Mouse (Mus musculus) neural tube, embryonic 14.5 days (tissue): ENCODE measurements around the gene Sys1. TPM values are rescaled to one million over a fixed set of nuclear protein-coding genes. Genes with fewer than 3 reads are reported as not detected.

Experiments
- ATAC-seq: fragments of 200-750 bp; cut with Nextera tagmentation; 2 replicates; pipeline ENCODE4 v1.8.0; 2017; ENCODE audit warnings: low read depth, mild to moderate bottlenecking, moderate TSS enrichment, moderate library complexity
- H3K27ac ChIP-seq: fragments of 300-500 bp; sonication (generic); 2 replicates; pipeline ENCODE4 v1.5.1; 2014; ENCODE audit warnings: low read depth, mild to moderate bottlenecking, control low read depth, low read length, moderate library complexity, mixed read lengths
- H3K27me3 ChIP-seq: fragments of 300-500 bp; sonication (generic); 2 replicates; pipeline ENCODE4 v1.6.1; 2014; ENCODE audit warnings: low read length; ENCODE audit not compliant: control insufficient read depth, insufficient read depth
- H3K36me3 ChIP-seq: fragments of 300-500 bp; sonication (generic); 2 replicates; pipeline ENCODE4 v1.6.1; 2014; ENCODE audit warnings: low read length, mixed read lengths; ENCODE audit not compliant: control insufficient read depth, insufficient read depth
- H3K4me1 ChIP-seq: fragments of 300-500 bp; sonication (generic); 2 replicates; pipeline ENCODE4 v1.6.1; 2014; ENCODE audit warnings: low read length; ENCODE audit not compliant: control insufficient read depth, insufficient read depth
- H3K4me2 ChIP-seq: fragments of 300-500 bp; sonication (generic); 2 replicates; pipeline ENCODE4 v1.6.1; 2014; ENCODE audit warnings: mild to moderate bottlenecking, low read depth, low read length, control low read depth
- H3K4me3 ChIP-seq: fragments of 300-500 bp; sonication (generic); 2 replicates; pipeline ENCODE4 v1.5.1; 2014; ENCODE audit warnings: low read depth, low read length, control low read depth, mixed read lengths
- H3K9ac ChIP-seq: fragments of 300-500 bp; sonication (generic); replicated peaks from 2 replicates; pipeline ENCODE4 v1.6.1; 2014; ENCODE audit warnings: low read depth, mild to moderate bottlenecking, control low read depth, low read length, mixed read lengths
- H3K9me3 ChIP-seq: fragments of 300-500 bp; sonication (generic); 2 replicates; pipeline ENCODE4 v1.6.1; 2016; ENCODE audit warnings: low read length; ENCODE audit not compliant: control insufficient read depth
- WGBS: fragments of 180-500 bp; shearing (Covaris S2); extraction: QIAGEN DNeasy Blood & Tissue Kit; methylation state at CpG from one replicate; pipeline ENCODE4 v1.1.7; 2014; 5-methylcytosine and 5-hydroxymethylcytosine counted together
- polyA plus RNA-seq: library from polyadenylated mRNA; unstranded; fragments of >200 nt; fragmentation: Nextera tagmentation; extraction: Ambion mirVana; gene quantifications from 2 replicates; pipeline ENCODE4 v1.2.1, GENCODE M21; 2014

The Sys1 gene
- polyA plus RNA-seq, 1 experiment from 2014 or later = 96.3 TPM

DNA sequence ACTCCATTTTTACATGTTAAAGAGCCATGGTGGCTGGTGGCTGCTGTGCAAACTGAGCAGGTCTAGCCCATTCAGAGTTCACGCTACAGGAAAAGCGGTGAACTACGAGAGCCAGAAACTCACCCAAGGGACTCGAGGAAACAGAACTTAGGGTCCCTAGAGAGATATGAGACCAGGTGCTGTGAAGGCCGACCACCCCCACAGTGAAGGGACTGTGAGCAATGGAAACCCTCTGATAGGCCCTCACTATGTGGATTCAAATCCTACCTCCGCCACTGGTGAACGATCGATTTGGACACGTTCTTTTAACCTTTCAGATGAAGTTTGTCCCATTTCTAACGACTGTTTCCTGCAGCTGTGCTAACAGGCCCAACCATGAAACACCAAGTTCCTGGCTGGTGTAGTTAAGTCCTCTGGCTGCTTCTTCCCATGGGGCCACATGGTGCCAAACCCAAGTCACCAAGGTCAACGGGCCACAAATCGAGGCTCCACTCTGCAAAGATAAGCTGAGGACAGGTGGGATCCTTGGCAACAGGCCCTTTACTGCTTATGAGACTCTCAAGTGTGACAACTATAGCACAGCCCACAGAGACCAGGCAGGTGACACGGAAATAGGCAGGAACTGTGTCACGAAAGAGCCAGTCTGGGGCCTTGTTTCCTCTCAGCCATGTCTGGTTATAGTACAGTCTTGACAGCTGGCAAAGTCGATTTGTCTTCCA lies 33.9 kb upstream of the Sys1 start:
- 93% methylated on average over 15 of the region's 15 CpGs for WGBS
- Histone ChIP-seq H3K27ac (no peak overlapping the region), H3K4me1 (no peaks in the 10 kb centered on the region), H3K9ac (no peak overlapping the region), H3K36me3 (no peaks in the 10 kb centered on the region), H3K27me3 (no peaks in the 10 kb centered on the region), H3K4me3 (no peak overlapping the region), H3K4me2 (no peak overlapping the region), H3K9me3 (no peaks in the 10 kb centered on the region)
- ATAC-seq = no peak

DNA sequence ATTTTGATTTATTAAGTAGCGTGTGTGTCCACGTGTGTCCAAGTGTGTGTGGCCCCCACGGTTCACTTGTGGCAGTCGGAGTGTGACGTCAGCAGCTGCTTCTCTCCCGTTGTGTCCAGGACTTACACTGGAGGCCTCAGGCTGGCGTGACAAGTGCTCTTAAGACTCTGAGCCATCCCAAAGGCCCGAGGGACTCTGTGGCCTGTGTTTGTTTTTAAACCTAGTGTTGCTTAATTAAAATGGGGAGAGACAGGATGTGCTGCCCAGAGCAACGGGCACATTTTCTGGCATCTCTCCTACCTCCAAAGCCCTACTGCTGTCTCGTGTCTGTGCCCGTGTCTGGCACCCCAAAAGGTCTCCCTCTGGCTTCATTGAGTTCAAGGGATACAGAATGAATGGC lies 33.3 kb upstream of the Sys1 start:
- Histone ChIP-seq H3K4me2 (no peak overlapping the region), H3K9me3 (no peaks in the 10 kb centered on the region), H3K27me3 (no peaks in the 10 kb centered on the region), H3K27ac (no peak overlapping the region), H3K9ac (no peak overlapping the region), H3K4me3 (no peak overlapping the region), H3K4me1 (no peaks in the 10 kb centered on the region), H3K36me3 (no peaks in the 10 kb centered on the region)
- WGBS = 89% methylated on average over 11 of the region's 11 CpGs
- no peak for ATAC-seq

DNA sequence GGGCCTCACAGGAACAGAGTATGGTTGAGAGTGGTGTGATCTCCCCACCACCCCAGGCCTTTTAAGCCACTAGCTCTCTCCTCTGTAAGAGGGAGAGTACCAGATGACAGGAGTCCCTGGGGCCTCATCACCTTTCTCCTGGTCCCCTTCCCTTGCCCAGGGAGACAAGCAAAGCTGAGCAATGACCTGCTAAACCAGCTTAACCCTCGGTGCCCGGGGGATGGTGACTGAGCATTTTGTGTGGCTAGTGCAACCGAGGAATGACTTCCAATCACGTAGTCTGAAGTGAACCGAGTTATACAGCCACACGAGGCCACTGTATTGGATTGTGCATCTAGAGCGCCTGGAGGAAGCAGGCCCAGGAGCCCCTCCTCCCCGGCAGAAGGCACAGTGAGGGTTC lies 32.4 kb upstream of the Sys1 start:
- Histone ChIP-seq H3K4me1 (no peaks in the 10 kb centered on the region), H3K9ac (no peak overlapping the region), H3K9me3 (no peaks in the 10 kb centered on the region), H3K36me3 (no peaks in the 10 kb centered on the region), H3K27ac (no peak overlapping the region), H3K27me3 (no peaks in the 10 kb centered on the region), H3K4me3 (no peak overlapping the region), H3K4me2 (no peak overlapping the region)
- ATAC-seq = no peak
- 86% methylated on average over 8 of the region's 8 CpGs for WGBS

DNA sequence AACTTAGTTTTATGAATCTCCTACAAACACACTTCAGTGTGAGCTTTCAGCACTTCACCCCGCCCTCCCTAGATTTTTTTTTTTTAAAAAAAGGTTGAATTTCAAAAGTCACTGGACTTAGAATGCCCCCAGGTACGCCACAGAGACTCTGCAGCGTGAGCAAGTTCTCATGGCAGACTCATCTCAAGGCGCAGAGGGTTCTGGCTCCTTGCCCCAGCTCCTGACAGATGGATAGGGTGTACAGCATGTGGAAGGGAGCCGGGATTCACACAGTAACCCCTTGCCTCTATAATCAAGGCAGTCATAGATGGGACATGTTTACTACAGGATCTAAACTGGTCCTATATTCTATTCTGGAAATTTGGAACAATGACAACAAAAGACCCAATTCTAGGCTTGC lies 31.4 kb upstream of the Sys1 start:
- H3K4me1 ChIP-seq = no peaks in the 10 kb centered on the region
- H3K27me3 ChIP-seq = no peaks in the 10 kb centered on the region
- no peak overlapping the region for H3K4me3 ChIP-seq
- H3K36me3 ChIP-seq = no peaks in the 10 kb centered on the region
- H3K9ac ChIP-seq = no peak overlapping the region
- 89% methylated on average over 5 of the region's 5 CpGs for WGBS
- H3K4me2 ChIP-seq = no peak overlapping the region
- no peak for ATAC-seq
- H3K9me3 ChIP-seq = no peaks in the 10 kb centered on the region
- H3K27ac ChIP-seq = no peak overlapping the region

DNA sequence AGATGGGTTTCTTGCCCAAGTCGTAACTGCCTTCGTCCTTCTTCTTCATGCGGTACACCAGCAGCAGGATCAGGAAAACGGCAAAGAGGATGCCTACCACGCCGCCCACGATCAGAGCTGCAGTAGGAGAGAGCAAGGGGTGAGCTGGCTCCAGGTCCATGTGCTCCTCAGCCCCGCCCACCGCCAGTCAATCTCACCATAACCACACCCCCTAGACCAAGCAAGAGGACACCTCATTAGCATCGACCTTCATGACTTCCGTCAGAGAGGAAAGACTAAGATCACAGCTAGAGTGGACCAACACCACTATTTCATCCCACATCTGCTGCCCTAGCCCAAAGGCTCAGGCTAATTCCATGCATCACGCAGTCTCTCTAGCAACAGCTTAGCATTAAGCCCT lies 30.6 kb upstream of the Sys1 start:
- 31% methylated on average over 12 of the region's 12 CpGs for WGBS

DNA sequence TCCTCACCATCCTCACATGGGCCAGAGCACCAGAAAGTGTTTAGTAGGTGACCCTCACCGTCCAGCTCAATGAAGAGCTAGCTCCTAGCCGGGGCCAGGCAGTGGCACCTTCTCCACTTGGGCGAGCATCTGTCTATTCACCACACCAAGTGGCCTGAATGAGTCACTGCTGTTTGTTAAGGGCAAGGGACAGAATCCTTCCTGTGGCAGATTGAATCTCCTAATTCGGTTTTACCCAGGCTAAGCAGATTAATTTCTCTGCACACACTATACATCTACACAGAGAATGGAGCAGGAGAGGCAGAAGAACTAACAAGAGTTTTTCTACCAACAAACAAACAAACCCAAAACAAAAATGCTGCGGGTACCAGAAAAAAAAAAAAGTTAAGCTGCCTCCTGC lies 29.8 kb upstream of the Sys1 start:
- WGBS = 88% methylated on average over 5 of the region's 5 CpGs
- Histone ChIP-seq H3K27me3 (no peaks in the 10 kb centered on the region), H3K9ac (no peak overlapping the region), H3K4me3 (no peak overlapping the region), H3K36me3 (no peaks in the 10 kb centered on the region), H3K9me3 (no peaks in the 10 kb centered on the region), H3K27ac (no peak overlapping the region), H3K4me1 (no peaks in the 10 kb centered on the region), H3K4me2 (no peak overlapping the region)
- no peak for ATAC-seq

More for the DNA sequence above, 30.6 kb upstream of the Sys1 start:
- ATAC-seq = no peak
- no peak overlapping the region for H3K4me2 ChIP-seq
- H3K9ac ChIP-seq = no peak overlapping the region
- no peak overlapping the region for H3K4me3 ChIP-seq
- H3K4me1 ChIP-seq = no peaks in the 10 kb centered on the region
- no peak overlapping the region for H3K27ac ChIP-seq
- no peaks in the 10 kb centered on the region for H3K36me3 ChIP-seq
- no peaks in the 10 kb centered on the region for H3K27me3 ChIP-seq
- H3K9me3 ChIP-seq = no peaks in the 10 kb centered on the region

DNA sequence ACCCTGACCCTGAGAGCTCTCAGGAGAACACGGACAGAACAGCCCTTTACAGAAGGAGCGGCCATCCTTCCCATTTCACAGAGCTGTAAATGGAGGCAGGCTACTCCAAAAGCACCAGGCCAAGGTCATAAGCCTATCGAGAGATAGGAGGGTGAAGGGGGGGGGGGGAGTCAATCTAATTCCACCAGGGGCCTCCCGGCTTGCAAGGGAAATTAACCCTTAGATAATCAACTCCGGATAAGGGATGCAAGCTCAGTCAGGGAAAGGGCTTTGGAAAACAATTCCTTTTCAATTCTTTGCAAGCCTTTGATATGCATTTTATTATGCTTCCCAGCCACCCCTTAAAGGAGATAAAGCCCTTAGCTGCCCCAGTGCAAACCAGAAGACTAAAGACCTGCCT lies 28.3 kb upstream of the Sys1 start:
- Histone ChIP-seq H3K9me3 (no peaks in the 10 kb centered on the region), H3K4me3 (no peak overlapping the region), H3K27me3 (no peaks in the 10 kb centered on the region), H3K27ac (no peak overlapping the region), H3K4me2 (no peak overlapping the region), H3K36me3 (no peaks in the 10 kb centered on the region), H3K4me1 (no peaks in the 10 kb centered on the region), H3K9ac (no peak overlapping the region)
- WGBS = 24% methylated on average over 5 of the region's 5 CpGs
- ATAC-seq = no peak

DNA sequence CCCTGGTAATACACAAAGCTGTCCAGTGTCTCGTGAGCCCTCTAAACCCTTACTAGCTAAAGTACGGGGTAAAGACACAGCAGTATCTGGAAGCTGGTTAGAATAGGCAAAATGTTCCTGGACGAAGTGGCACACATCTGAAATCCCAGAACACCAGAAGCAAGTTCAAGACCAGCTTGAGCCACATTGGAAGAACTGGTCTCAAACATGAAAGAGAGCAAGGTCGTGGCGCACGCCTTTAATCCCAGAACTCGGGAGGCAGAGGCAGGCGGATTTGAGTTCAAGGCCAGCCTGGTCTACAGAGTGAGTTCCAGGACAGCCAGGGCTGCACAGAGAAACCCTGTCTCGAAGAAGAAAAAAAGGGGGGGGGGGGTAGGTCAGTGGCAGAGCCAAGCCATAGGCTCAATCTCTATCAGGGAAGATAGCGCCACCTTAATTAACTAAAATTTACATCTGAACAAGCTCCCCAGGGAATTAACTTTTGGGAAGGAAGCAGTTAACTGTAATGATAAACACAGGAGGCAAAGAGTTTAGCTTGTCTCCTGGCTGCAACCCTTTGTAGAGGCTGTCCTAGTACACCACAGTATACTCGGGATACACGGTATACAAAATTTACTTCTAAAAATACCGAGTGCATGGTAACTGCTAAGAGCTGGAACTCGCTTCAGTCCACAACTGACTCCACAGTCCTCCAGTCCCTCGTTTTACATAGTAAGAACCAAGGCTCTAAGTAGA lies 26.7 kb upstream of the Sys1 start:
- Histone ChIP-seq H3K27ac (no peak overlapping the region), H3K4me1 (no peaks in the 10 kb centered on the region), H3K4me2 (no peak overlapping the region), H3K27me3 (no peaks in the 10 kb centered on the region), H3K9me3 (no peaks in the 10 kb centered on the region), H3K4me3 (no peak overlapping the region), H3K9ac (no peak overlapping the region), H3K36me3 (no peaks in the 10 kb centered on the region)
- WGBS = 37% methylated on average over 15 of the region's 15 CpGs
- no peak for ATAC-seq

DNA sequence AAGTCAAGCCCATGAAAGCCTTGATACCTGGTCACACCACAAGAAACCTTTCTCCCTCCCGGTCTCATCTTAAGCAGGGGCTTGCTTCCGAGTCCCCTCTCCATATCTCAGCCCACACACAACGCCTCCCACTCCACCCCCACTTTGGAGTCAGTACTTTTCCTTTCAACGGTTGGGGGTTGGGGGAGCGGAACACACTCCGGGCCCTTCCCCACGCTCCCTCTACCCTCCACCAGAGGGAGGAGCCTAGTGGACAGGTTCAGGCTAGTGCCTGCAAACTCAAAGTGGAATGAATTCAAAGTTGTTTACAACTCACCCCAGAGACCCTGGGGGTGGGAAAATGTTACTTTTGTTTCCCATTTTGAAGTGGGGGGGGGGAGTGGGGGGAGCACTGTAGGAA lies 26.1 kb upstream of the Sys1 start:
- WGBS = 21% methylated on average over 7 of the region's 7 CpGs
- no peak for ATAC-seq

More for the DNA sequence above, 26.1 kb upstream of the Sys1 start:
- Histone ChIP-seq H3K4me3 (no peak overlapping the region), H3K27me3 (no peaks in the 10 kb centered on the region), H3K9me3 (no peaks in the 10 kb centered on the region), H3K36me3 (no peaks in the 10 kb centered on the region), H3K4me1 (no peaks in the 10 kb centered on the region), H3K27ac (no peak overlapping the region), H3K4me2 (no peak overlapping the region), H3K9ac (no peak overlapping the region)
